Comparison of ENCODE assay signal across 10 mouse cellular contexts in genomic region chr8:70757523-70758307, GRCm38 (mm10). TPM values are rescaled to one million over a fixed set of nuclear protein-coding genes. Genes with fewer than 3 reads are reported as not detected.
A peak's percentile ranks its signal among the peaks of the same experiment; 100 is the strongest.
DNase-seq lines count a peak whose midpoint lies in the region; ATAC-seq and TF ChIP-seq lines count a peak whose summit lies in the region.
"Had no signal": no experiment of that assay in that cellular context is flagged by ENCODE, and none has a peak within 500 bp of the region (broad histone marks: within the 10 kb centered on the region; RNA-seq: fewer than 3 reads in every experiment).

No protein-coding gene starts in this region.

- peaks cover 18% of the 10 kb centered on the region for H3K27me3 ChIP-seq in hindbrain, embryonic 10.5 days (ENCODE audit: insufficient read depth, poor library complexity, severe bottlenecking)
- H3K27me3 ChIP-seq in hindbrain, embryonic 11.5 days (ENCODE audit: control insufficient read depth, insufficient read depth, low read length): no peaks in the 10 kb centered on the region
- H3K27me3 ChIP-seq in forebrain, postnatal 0 days (ENCODE audit: insufficient read depth, low read length): no peaks in the 10 kb centered on the region
- H3K27me3 ChIP-seq in neural tube, embryonic 15.5 days (replicated peaks): no peaks in the 10 kb centered on the region
- H3K27me3 ChIP-seq in midbrain, embryonic 13.5 days: no peaks in the 10 kb centered on the region
- H3K27me3 ChIP-seq: lung, embryonic 15.5 days had no signal

- H3K9ac ChIP-seq in hindbrain, embryonic 11.5 days (ENCODE audit: low read depth, low read length): no peak overlapping the region
- no peak overlapping the region for H3K9ac ChIP-seq in forebrain, postnatal 0 days
- H3K9ac ChIP-seq in neural tube, embryonic 15.5 days (replicated peaks): peak overlapping the region; percentile 0; the same call in 1 of the 2 replicates
- no peak overlapping the region; the same call in 1 of the 2 replicates for H3K9ac ChIP-seq in midbrain, embryonic 13.5 days (replicated peaks)
- H3K9ac ChIP-seq: lung, embryonic 15.5 days had no signal

- no peak overlapping the region for H3K4me2 ChIP-seq in hindbrain, embryonic 11.5 days (replicated peaks; ENCODE audit: low read depth, low read length)
- H3K4me2 ChIP-seq in forebrain, postnatal 0 days (ENCODE audit: low read depth): no peak overlapping the region
- no peak overlapping the region for H3K4me2 ChIP-seq in neural tube, embryonic 15.5 days
- H3K4me2 ChIP-seq in midbrain, embryonic 13.5 days (replicated peaks): no peak overlapping the region
- H3K4me2 ChIP-seq: lung, embryonic 15.5 days had no signal

- no peak for ATAC-seq in hindbrain, embryonic 11.5 days (ENCODE audit: low FRiP score)
- no peak for ATAC-seq in forebrain, postnatal 0 days
- ATAC-seq in neural tube, embryonic 15.5 days (ENCODE audit: low FRiP score): no peak
- ATAC-seq in midbrain, embryonic 13.5 days: no peak

- no peak overlapping the region for H3K27ac ChIP-seq in hindbrain, embryonic 10.5 days
- H3K27ac ChIP-seq in hindbrain, embryonic 11.5 days (ENCODE audit: low read depth, low read length): no peak overlapping the region
- peak overlapping the region; percentile 54 for H3K27ac ChIP-seq in forebrain, postnatal 0 days (ENCODE audit: low read depth, low read length)
- H3K27ac ChIP-seq in neural tube, embryonic 15.5 days (replicated peaks): 0 out of 2 replicates have a peak overlapping the region, but pooled peaks have one; percentile 19
- no peak overlapping the region for H3K27ac ChIP-seq in midbrain, embryonic 13.5 days
- H3K27ac ChIP-seq: lung, embryonic 15.5 days had no signal

- no peak overlapping the region for H3K4me3 ChIP-seq in hindbrain, embryonic 10.5 days
- no peak overlapping the region for H3K4me3 ChIP-seq in hindbrain, embryonic 11.5 days (ENCODE audit: low read depth, low read length)
- no peak overlapping the region for H3K4me3 ChIP-seq in forebrain, postnatal 0 days (ENCODE audit: low read depth, low read length)
- H3K4me3 ChIP-seq in neural tube, embryonic 15.5 days (replicated peaks): no peak overlapping the region
- H3K4me3 ChIP-seq in midbrain, embryonic 13.5 days (replicated peaks): no peak overlapping the region
- H3K4me3 ChIP-seq: lung, embryonic 15.5 days had no signal

- WGBS in hindbrain, embryonic 10.5 days: 66% methylated on average over 22 of the region's 22 CpGs
- 69% methylated on average over 22 of the region's 22 CpGs for WGBS in hindbrain, embryonic 11.5 days
- 54% methylated on average over 22 of the region's 22 CpGs for WGBS in forebrain, postnatal 0 days
- WGBS in neural tube, embryonic 15.5 days: 61% methylated on average over 22 of the region's 22 CpGs
- WGBS in midbrain, embryonic 13.5 days: 69% methylated on average over 22 of the region's 22 CpGs

- TF ChIP-seq CTCF in forebrain, postnatal 0 days (IDR thresholded peaks at IDR 0.05; ENCODE audit: low read depth): peak; percentile 67

- no peaks in the 10 kb centered on the region for H3K9me3 ChIP-seq in hindbrain, embryonic 10.5 days
- H3K9me3 ChIP-seq in hindbrain, embryonic 11.5 days (ENCODE audit: control insufficient read depth, low read length): no peaks in the 10 kb centered on the region
- no peaks in the 10 kb centered on the region for H3K9me3 ChIP-seq in forebrain, postnatal 0 days (ENCODE audit: low read length)
- H3K9me3 ChIP-seq in neural tube, embryonic 15.5 days (replicated peaks): no peaks in the 10 kb centered on the region
- H3K9me3 ChIP-seq in midbrain, embryonic 13.5 days: no peaks in the 10 kb centered on the region
- H3K9me3 ChIP-seq: lung, embryonic 15.5 days had no signal

- DNase-seq in hindbrain, embryonic 10.5 days (ENCODE audit: low spot score): peak; percentile 43
- DNase-seq in hindbrain, embryonic 11.5 days (ENCODE audit: low spot score): no peak
- DNase-seq in spleen, adult 18-20 months: peak; percentile 13 to 22
- DNase-seq in spleen, postnatal 4 days (ENCODE audit: low spot score in 2 of 2): no peak
- DNase-seq in adrenal gland, adult 8-10 months: peak; percentile 44
- peak; percentile 57 for DNase-seq in forebrain, postnatal 0 days

- H3K36me3 ChIP-seq in hindbrain, embryonic 10.5 days: peaks cover 27% of the 10 kb centered on the region
- H3K36me3 ChIP-seq in hindbrain, embryonic 11.5 days (ENCODE audit: control insufficient read depth, insufficient read depth, low read length): no peaks in the 10 kb centered on the region
- peaks cover 32% of the 10 kb centered on the region for H3K36me3 ChIP-seq in forebrain, postnatal 0 days (ENCODE audit: insufficient read depth)
- peaks cover 32% of the 10 kb centered on the region for H3K36me3 ChIP-seq in neural tube, embryonic 15.5 days
- H3K36me3 ChIP-seq in midbrain, embryonic 13.5 days: peaks cover 32% of the 10 kb centered on the region
- H3K36me3 ChIP-seq: lung, embryonic 15.5 days had no signal

- peaks cover 68% of the 10 kb centered on the region for H3K4me1 ChIP-seq in hindbrain, embryonic 10.5 days (replicated peaks)
- H3K4me1 ChIP-seq in hindbrain, embryonic 11.5 days (replicated peaks; ENCODE audit: control insufficient read depth, insufficient read depth, low read length): peaks cover 2% of the 10 kb centered on the region
- peaks cover 7% of the 10 kb centered on the region for H3K4me1 ChIP-seq in forebrain, postnatal 0 days (ENCODE audit: insufficient read depth)
- peaks cover 66% of the 10 kb centered on the region for H3K4me1 ChIP-seq in neural tube, embryonic 15.5 days
- peaks cover 53% of the 10 kb centered on the region for H3K4me1 ChIP-seq in midbrain, embryonic 13.5 days (replicated peaks)

RNA-seq across cellular contexts. Expression of gene Mpv17l2, which starts 3.0 kb away (rescaled TPM):
- 35.0 and 40.6 TPM in 2 replicates for polyA plus RNA-seq in hindbrain, embryonic 10.5 days (2016; fragmentation: Nextera tagmentation; extraction: Ambion mirVana)
- 38.7 and 40.6 TPM in 2 replicates for polyA plus RNA-seq in hindbrain, embryonic 11.5 days (2014; fragmentation: Nextera tagmentation; extraction: Ambion mirVana)
- 100 to 1,000 TPM; 106 to 166 (median 126) TPM for total RNA-seq in adrenal gland, adult 8-10 months (2022)
- total RNA-seq in forebrain, postnatal 0 days (2014; rRNA removed): 33.7 and 39.9 TPM in 2 replicates
- polyA plus RNA-seq in forebrain, postnatal 0 days (2015; fragmentation: Nextera tagmentation; extraction: Ambion mirVana): 60.4 and 61.9 TPM in 2 replicates
- polyA plus RNA-seq in neural tube, embryonic 15.5 days (2015; fragmentation: Nextera tagmentation; extraction: Ambion mirVana): 40.5 and 43.5 TPM in 2 replicates
- 36.2 and 38.4 TPM in 2 replicates for polyA plus RNA-seq in midbrain, embryonic 13.5 days (2015; fragmentation: Nextera tagmentation; extraction: Ambion mirVana)

RNA-seq across cellular contexts. Expression of gene Rab3a, which starts 3.2 kb away (rescaled TPM):
- 24.8 and 70.3 TPM in 2 replicates for polyA plus RNA-seq in hindbrain, embryonic 10.5 days (2016; fragmentation: Nextera tagmentation; extraction: Ambion mirVana)
- polyA plus RNA-seq in hindbrain, embryonic 11.5 days (2014; fragmentation: Nextera tagmentation; extraction: Ambion mirVana): 91.5 and 94.3 TPM in 2 replicates
- 10 to 100 TPM; 59.6 to 90.1 (median 74.4) TPM for total RNA-seq in adrenal gland, adult 8-10 months (2022)
- total RNA-seq in forebrain, postnatal 0 days (2014; rRNA removed): 450 and 499 TPM in 2 replicates
- 632 and 673 TPM in 2 replicates for polyA plus RNA-seq in forebrain, postnatal 0 days (2015; fragmentation: Nextera tagmentation; extraction: Ambion mirVana)
- 536 and 627 TPM in 2 replicates for polyA plus RNA-seq in neural tube, embryonic 15.5 days (2015; fragmentation: Nextera tagmentation; extraction: Ambion mirVana)
- polyA plus RNA-seq in midbrain, embryonic 13.5 days (2015; fragmentation: Nextera tagmentation; extraction: Ambion mirVana): 261 and 275 TPM in 2 replicates

RNA-seq across cellular contexts. Expression of gene Pik3r2, which starts 18.8 kb away (rescaled TPM):
- polyA plus RNA-seq in hindbrain, embryonic 10.5 days (2016; fragmentation: Nextera tagmentation; extraction: Ambion mirVana): 73.4 and 82.1 TPM in 2 replicates
- polyA plus RNA-seq in hindbrain, embryonic 11.5 days (2014; fragmentation: Nextera tagmentation; extraction: Ambion mirVana): 31.5 and 36.5 TPM in 2 replicates
- 10 to 100 TPM; 44.0 to 73.8 (median 57.9) TPM for total RNA-seq in adrenal gland, adult 8-10 months (2022)
- total RNA-seq in forebrain, postnatal 0 days (2014; rRNA removed): 160 and 170 TPM in 2 replicates
- polyA plus RNA-seq in forebrain, postnatal 0 days (2015; fragmentation: Nextera tagmentation; extraction: Ambion mirVana): 147 and 153 TPM in 2 replicates
- polyA plus RNA-seq in neural tube, embryonic 15.5 days (2015; fragmentation: Nextera tagmentation; extraction: Ambion mirVana): 97.5 and 102 TPM in 2 replicates
- 78.9 and 87.2 TPM in 2 replicates for polyA plus RNA-seq in midbrain, embryonic 13.5 days (2015; fragmentation: Nextera tagmentation; extraction: Ambion mirVana)

RNA-seq across cellular contexts. Expression of gene Pde4c, which starts 34.2 kb away (rescaled TPM):
- polyA plus RNA-seq in hindbrain, embryonic 10.5 days (2016; fragmentation: Nextera tagmentation; extraction: Ambion mirVana): 0.63 and 0.69 TPM in 2 replicates
- polyA plus RNA-seq in hindbrain, embryonic 11.5 days (2014; fragmentation: Nextera tagmentation; extraction: Ambion mirVana): 0.09 TPM in 1 of 2 replicates, not detected in the other
- total RNA-seq in adrenal gland, adult 8-10 months (2022): under 1 TPM; 0.26 to 0.86 (median 0.30) TPM
- 0.48 and 0.62 TPM in 2 replicates for total RNA-seq in forebrain, postnatal 0 days (2014; rRNA removed)
- polyA plus RNA-seq in forebrain, postnatal 0 days (2015; fragmentation: Nextera tagmentation; extraction: Ambion mirVana): 0.10 and 0.23 TPM in 2 replicates
- 0.17 and 0.40 TPM in 2 replicates for polyA plus RNA-seq in neural tube, embryonic 15.5 days (2015; fragmentation: Nextera tagmentation; extraction: Ambion mirVana)
- polyA plus RNA-seq in midbrain, embryonic 13.5 days (2015; fragmentation: Nextera tagmentation; extraction: Ambion mirVana): 0.15 and 0.28 TPM in 2 replicates

RNA-seq across cellular contexts. Expression of gene Gm3336, which starts 39.4 kb away (rescaled TPM):
- polyA plus RNA-seq in hindbrain, embryonic 10.5 days (2016; fragmentation: Nextera tagmentation; extraction: Ambion mirVana): not detected in 2 replicates
- polyA plus RNA-seq in hindbrain, embryonic 11.5 days (2014; fragmentation: Nextera tagmentation; extraction: Ambion mirVana): not detected in 2 replicates
- not detected for total RNA-seq in adrenal gland, adult 8-10 months (2022)
- not detected in 2 replicates for total RNA-seq in forebrain, postnatal 0 days (2014; rRNA removed)
- not detected in 2 replicates for polyA plus RNA-seq in forebrain, postnatal 0 days (2015; fragmentation: Nextera tagmentation; extraction: Ambion mirVana)
- not detected in 2 replicates for polyA plus RNA-seq in neural tube, embryonic 15.5 days (2015; fragmentation: Nextera tagmentation; extraction: Ambion mirVana)
- not detected in 2 replicates for polyA plus RNA-seq in midbrain, embryonic 13.5 days (2015; fragmentation: Nextera tagmentation; extraction: Ambion mirVana)
- total RNA-seq: heart, postnatal 36 days had no signal
- polyA plus RNA-seq: lung, embryonic 15.5 days had no signal

Comparison
In these comparisons a context has a peak if more than half of its experiments do, and no peak if none do; other contexts are left out.
1. DNase-seq: peak in hindbrain, embryonic 10.5 days (single experiment), spleen, adult 18-20 months (2 of 2), adrenal gland, adult 8-10 months (single experiment) and forebrain, postnatal 0 days (single experiment); none in hindbrain, embryonic 11.5 days (single experiment) and spleen, postnatal 4 days (0 of 2).
2. H3K27ac ChIP-seq: peak in forebrain, postnatal 0 days (single experiment) and neural tube, embryonic 15.5 days (single experiment); none in hindbrain, embryonic 10.5 days (single experiment), hindbrain, embryonic 11.5 days (single experiment) and midbrain, embryonic 13.5 days (single experiment).